Mouse (Mus musculus) cortical plate, adult 2 months (tissue): Measurements from ENCODE around the gene Sipa1l2.

ENCODE experiments used
- CTCF ChIP-seq: fragments of 200-500 bp; IDR thresholded peaks from 2 replicates; pipeline ENCODE4 v1.5.1; 2011; ENCODE audit warnings: mild to moderate bottlenecking, control low read depth, low read length; ENCODE audit not compliant: insufficient read depth; ENCODE audit errors: extremely low read depth
- POLR2A ChIP-seq: fragments of 200-500 bp; IDR thresholded peaks from 2 replicates; pipeline ENCODE4 v1.6.1; 2011; ENCODE audit warnings: mild to moderate bottlenecking, low read length, control low read depth; ENCODE audit not compliant: insufficient read depth; ENCODE audit errors: extremely low read depth

DNA sequence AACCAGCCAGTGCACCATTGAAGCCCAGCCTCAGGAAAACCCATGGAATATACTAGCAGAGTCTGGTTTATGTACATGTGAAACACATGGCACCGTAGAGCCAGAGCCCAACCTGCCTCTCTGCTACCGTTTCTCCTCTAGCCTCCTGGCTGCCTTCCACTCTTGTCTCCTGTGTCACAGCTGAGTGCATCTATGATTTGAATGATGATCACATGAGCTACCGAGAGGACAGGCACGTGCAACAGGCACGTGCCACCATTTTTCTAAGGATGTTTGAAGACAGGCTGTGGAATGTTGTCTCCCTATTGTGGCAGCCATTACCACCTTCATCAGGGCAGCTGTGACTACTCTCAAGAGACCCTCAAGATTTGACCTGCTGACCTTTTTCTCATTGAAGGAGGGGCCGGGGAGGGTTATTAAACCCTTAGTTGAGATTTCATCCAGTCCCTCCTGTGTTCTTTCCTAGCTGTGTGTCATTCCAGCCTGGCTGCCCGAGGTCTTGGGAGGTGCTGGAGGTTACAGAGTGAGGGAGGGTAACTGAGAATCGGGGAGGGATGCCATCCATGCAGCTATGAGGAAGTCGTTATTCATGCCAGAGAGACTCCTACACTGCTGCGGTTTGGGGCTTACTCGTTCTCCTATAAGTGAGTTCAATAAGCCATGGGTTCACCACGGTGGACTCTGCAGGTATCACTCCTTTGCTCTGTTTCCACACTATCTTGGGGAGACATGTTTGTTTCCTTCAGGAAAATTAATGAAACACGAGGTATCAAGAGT, 181.0 kb downstream of the Sipa1l2 start:
- no peak for TF ChIP-seq CTCF
- TF ChIP-seq POLR2A = no peak
